Mouse (Mus musculus): ENCODE results near the gene Mmp15. TPM values are rescaled to one million over a fixed set of nuclear protein-coding genes. Genes with fewer than 3 reads are reported as not detected.
"Not testable (repeated sequence)": the region's sequence is repeated elsewhere in the genome, so short reads cannot be mapped to it uniquely, and the experiment has no call there.

The Mmp15 gene
- polyA plus RNA-seq, 1 experiment from 2014 or later, result 13.0 TPM

DNA sequence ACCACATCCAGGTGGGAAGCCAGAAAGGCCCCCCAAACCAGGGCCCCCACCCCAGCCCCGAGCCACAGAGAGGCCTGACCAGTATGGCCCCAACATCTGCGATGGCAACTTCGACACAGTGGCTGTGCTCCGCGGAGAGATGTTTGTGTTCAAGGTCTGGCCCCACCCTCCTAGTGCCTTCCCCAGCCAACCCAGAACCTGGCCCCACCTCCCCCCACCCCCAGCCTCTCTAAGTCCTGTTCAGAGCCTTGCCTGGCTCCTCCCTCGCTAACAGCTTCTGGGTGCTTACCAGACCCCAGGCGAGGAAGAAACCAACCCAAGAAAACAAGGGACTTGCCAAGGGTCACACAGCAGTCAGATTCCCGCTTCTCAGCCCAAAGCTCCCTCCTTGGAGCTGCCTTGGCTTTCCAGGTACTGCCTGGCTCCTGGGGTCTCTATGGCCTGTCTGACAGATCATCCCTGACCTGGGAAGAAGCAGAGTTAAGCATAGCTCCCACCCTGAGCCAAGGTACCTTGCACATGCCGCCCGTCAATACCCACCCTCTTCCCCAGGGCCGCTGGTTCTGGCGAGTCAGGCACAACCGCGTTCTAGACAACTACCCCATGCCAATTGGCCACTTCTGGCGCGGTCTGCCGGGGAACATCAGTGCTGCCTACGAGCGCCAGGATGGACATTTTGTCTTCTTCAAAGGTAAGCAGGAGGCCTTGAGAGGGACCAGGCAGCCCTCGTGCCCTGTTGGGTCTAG is 17.7 kb downstream of the Mmp15 start:
- no peak overlapping the region for H3K9ac ChIP-seq (ENCODE audit: low read depth, low read length)
- ATAC-seq (ENCODE audit: low FRiP score) (no peak), DNase-seq (ENCODE audit: low spot score) (no peak)
- no peak overlapping the region for H3K4me3 ChIP-seq (ENCODE audit: low read depth, low read length)
- H3K4me2 ChIP-seq (replicated peaks; ENCODE audit: low read depth, low read length), result 0 out of 2 replicates have a peak overlapping the region, but pooled peaks have one; percentile 17
- H3K27me3 ChIP-seq (ENCODE audit: control insufficient read depth, insufficient read depth, low read length), result no peaks in the 10 kb centered on the region
- H3K36me3 ChIP-seq (ENCODE audit: control insufficient read depth, insufficient read depth, low read length), result peaks cover 10% of the 10 kb centered on the region
- no peaks in the 10 kb centered on the region for H3K9me3 ChIP-seq (ENCODE audit: control insufficient read depth, low read length)
- H3K27ac ChIP-seq (ENCODE audit: low read depth, low read length), result no peak overlapping the region
- H3K4me1 ChIP-seq (replicated peaks; ENCODE audit: control insufficient read depth, insufficient read depth, low read length), result no peaks in the 10 kb centered on the region
- 55% methylated on average over 20 of the region's 20 CpGs for WGBS

DNA sequence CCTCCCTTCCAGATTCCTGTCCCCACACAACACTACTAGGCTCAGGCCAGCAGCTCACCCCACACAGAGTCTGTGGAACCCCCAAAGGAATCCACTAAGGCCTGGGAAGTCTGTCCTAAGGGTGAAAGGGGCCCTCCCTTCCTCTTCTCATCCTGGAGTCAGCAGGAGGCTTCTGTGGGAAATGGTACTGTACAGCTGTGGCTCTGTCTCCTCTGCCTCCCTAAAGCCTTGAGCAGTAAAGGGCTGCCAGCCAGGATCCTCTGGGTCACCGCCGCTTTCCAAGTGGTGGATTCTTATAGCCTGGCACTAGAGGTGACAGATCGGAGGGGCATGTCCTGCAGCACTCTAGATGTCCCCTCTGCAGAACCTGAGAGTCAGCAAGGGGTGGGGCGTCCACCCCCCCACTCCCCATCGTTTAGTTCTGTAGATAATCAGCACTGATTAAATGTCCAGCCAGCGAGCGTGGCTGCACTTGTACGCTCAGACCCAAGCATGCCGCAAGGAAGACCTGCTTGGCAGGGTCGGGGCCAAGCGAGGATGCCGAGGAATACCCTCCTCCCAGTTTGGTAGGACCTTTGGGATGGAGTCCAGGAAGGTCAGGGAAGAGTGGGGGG is 21.4 kb downstream of the Mmp15 start:
- Histone ChIP-seq H3K9me3 (ENCODE audit: control insufficient read depth, low read length) (no peaks in the 10 kb centered on the region), H3K9ac (ENCODE audit: low read depth, low read length) (no peak overlapping the region), H3K36me3 (ENCODE audit: control insufficient read depth, insufficient read depth, low read length) (peaks cover 10% of the 10 kb centered on the region), H3K4me3 (ENCODE audit: low read depth, low read length) (no peak overlapping the region), H3K4me2 (replicated peaks; ENCODE audit: low read depth, low read length) (no peak overlapping the region), H3K27ac (ENCODE audit: low read depth, low read length) (no peak overlapping the region), H3K27me3 (ENCODE audit: control insufficient read depth, insufficient read depth, low read length) (no peaks in the 10 kb centered on the region), H3K4me1 (replicated peaks; ENCODE audit: control insufficient read depth, insufficient read depth, low read length) (no peaks in the 10 kb centered on the region)
- DNase-seq (ENCODE audit: low spot score) (no peak), ATAC-seq (ENCODE audit: low FRiP score) (no peak)
- WGBS, result 84% methylated on average over 12 of the region's 12 CpGs

GRCm38 (mm10) chr8:95374429-95374828 is 22.4 kb downstream of the Mmp15 start:
- DNase-seq (ENCODE audit: low spot score) (no peak), ATAC-seq (ENCODE audit: low FRiP score) (no peak)
- H3K4me2 ChIP-seq (replicated peaks; ENCODE audit: low read depth, low read length), result no peak overlapping the region
- no peak overlapping the region for H3K9ac ChIP-seq (ENCODE audit: low read depth, low read length)
- no peak overlapping the region for H3K4me3 ChIP-seq (ENCODE audit: low read depth, low read length)
- no peaks in the 10 kb centered on the region for H3K4me1 ChIP-seq (replicated peaks; ENCODE audit: control insufficient read depth, insufficient read depth, low read length)
- H3K36me3 ChIP-seq (ENCODE audit: control insufficient read depth, insufficient read depth, low read length), result peaks cover 8% of the 10 kb centered on the region
- H3K27me3 ChIP-seq (ENCODE audit: control insufficient read depth, insufficient read depth, low read length), result no peaks in the 10 kb centered on the region
- H3K27ac ChIP-seq (ENCODE audit: low read depth, low read length), result no peak overlapping the region
- H3K9me3 ChIP-seq (ENCODE audit: control insufficient read depth, low read length), result no peaks in the 10 kb centered on the region
- WGBS, result 79% methylated on average over 3 of the region's 3 CpGs

DNA sequence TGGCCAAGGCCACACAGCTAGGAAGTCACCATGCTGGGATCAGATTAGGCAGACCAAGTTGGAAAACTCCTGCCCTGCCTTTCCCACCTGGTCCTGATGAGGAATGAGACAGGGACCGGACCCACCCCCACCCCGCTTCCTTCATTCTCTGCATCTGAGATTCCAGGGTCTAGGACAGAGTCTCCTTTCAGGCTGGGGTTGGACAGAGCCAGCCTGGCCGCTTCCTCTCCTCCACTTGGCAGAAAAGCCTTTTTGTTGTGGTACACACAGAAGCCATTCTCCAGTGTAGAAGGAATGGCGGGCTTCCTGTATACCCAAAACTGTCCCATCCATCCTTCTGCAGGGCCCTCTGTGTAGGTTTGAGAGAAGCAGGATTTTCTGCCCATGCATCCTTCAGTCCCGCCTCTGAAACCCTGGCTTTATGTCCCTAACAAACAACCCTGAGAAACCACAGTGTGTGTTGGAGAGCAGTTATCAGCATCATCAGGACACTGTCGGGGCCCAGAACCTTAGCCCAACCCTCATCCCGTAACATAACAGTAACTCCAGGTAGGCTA is 23.4 kb downstream of the Mmp15 start:
- H3K9me3 ChIP-seq (ENCODE audit: control insufficient read depth, low read length), result no peaks in the 10 kb centered on the region
- DNase-seq (ENCODE audit: low spot score), result no peak

GRCm38 (mm10) chr8:95376309-95376999 is 24.4 kb downstream of the Mmp15 start:
- Histone ChIP-seq H3K4me3 (ENCODE audit: low read depth, low read length) (no peak overlapping the region), H3K4me1 (replicated peaks; ENCODE audit: control insufficient read depth, insufficient read depth, low read length) (no peaks in the 10 kb centered on the region), H3K9ac (ENCODE audit: low read depth, low read length) (no peak overlapping the region), H3K27ac (ENCODE audit: low read depth, low read length) (no peak overlapping the region), H3K36me3 (ENCODE audit: control insufficient read depth, insufficient read depth, low read length) (peaks cover 3% of the 10 kb centered on the region; the same call in 1 of the 2 replicates), H3K4me2 (replicated peaks; ENCODE audit: low read depth, low read length) (no peak overlapping the region), H3K9me3 (ENCODE audit: control insufficient read depth, low read length) (no peaks in the 10 kb centered on the region), H3K27me3 (ENCODE audit: control insufficient read depth, insufficient read depth, low read length) (no peaks in the 10 kb centered on the region)
- 84% methylated on average over 12 of the region's 12 CpGs for WGBS
- no peak; the same call in 1 of the 2 replicates for ATAC-seq (ENCODE audit: low FRiP score)
- DNase-seq (ENCODE audit: low spot score), result no peak

More for the DNA sequence above, 23.4 kb downstream of the Mmp15 start:
- Histone ChIP-seq H3K9ac (ENCODE audit: low read depth, low read length) (no peak overlapping the region), H3K27me3 (ENCODE audit: control insufficient read depth, insufficient read depth, low read length) (no peaks in the 10 kb centered on the region), H3K4me1 (replicated peaks; ENCODE audit: control insufficient read depth, insufficient read depth, low read length) (no peaks in the 10 kb centered on the region), H3K36me3 (ENCODE audit: control insufficient read depth, insufficient read depth, low read length) (peaks cover 3% of the 10 kb centered on the region; the same call in 1 of the 2 replicates), H3K4me2 (replicated peaks; ENCODE audit: low read depth, low read length) (no peak overlapping the region), H3K4me3 (ENCODE audit: low read depth, low read length) (no peak overlapping the region), H3K27ac (ENCODE audit: low read depth, low read length) (no peak overlapping the region)
- WGBS, result 87% methylated on average over 7 of the region's 7 CpGs
- no peak for ATAC-seq (ENCODE audit: low FRiP score)

DNA sequence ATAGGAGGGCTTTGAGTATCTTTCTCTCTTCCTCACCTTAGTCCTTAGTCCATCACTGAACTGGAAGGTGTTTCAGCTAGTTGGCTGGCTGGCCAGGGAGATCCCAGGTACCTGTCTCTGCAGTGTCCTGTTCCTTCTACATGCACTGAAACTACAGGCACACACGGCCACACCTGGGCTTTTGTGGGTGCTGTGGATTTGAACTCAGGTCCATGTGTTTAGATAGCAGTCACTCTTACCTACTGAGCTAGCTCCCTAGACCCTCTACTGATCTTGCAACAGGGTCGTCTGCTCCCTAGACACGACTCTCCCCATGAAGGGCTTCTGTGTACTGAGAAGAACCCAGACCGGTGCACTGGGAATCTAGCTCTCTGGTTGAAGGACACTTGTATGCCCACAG is 25.0 kb downstream of the Mmp15 start:
- H3K27me3 ChIP-seq (ENCODE audit: control insufficient read depth, insufficient read depth, low read length), result no peaks in the 10 kb centered on the region
- no peak overlapping the region for H3K27ac ChIP-seq (ENCODE audit: low read depth, low read length)
- H3K36me3 ChIP-seq (ENCODE audit: control insufficient read depth, insufficient read depth, low read length), result 0 out of 2 replicates have a peak, but pooled peaks cover 3% of the 10 kb centered on the region
- no peak for ATAC-seq (ENCODE audit: low FRiP score)
- H3K9me3 ChIP-seq (ENCODE audit: control insufficient read depth, low read length), result no peaks in the 10 kb centered on the region
- H3K9ac ChIP-seq (ENCODE audit: low read depth, low read length), result no peak overlapping the region
- no peak overlapping the region for H3K4me3 ChIP-seq (ENCODE audit: low read depth, low read length)
- WGBS, result 83% methylated on average over 4 of the region's 4 CpGs
- no peaks in the 10 kb centered on the region for H3K4me1 ChIP-seq (replicated peaks; ENCODE audit: control insufficient read depth, insufficient read depth, low read length)
- no peak overlapping the region for H3K4me2 ChIP-seq (replicated peaks; ENCODE audit: low read depth, low read length)
- no peak for DNase-seq (ENCODE audit: low spot score)

GRCm38 (mm10) chr8:95377863-95378291 is 25.8 kb downstream of the Mmp15 start:
- Histone ChIP-seq H3K9me3 (ENCODE audit: control insufficient read depth, low read length) (no peaks in the 10 kb centered on the region), H3K36me3 (ENCODE audit: control insufficient read depth, insufficient read depth, low read length) (no peaks in the 10 kb centered on the region), H3K27me3 (ENCODE audit: control insufficient read depth, insufficient read depth, low read length) (no peaks in the 10 kb centered on the region), H3K4me2 (replicated peaks; ENCODE audit: low read depth, low read length) (no peak overlapping the region), H3K9ac (ENCODE audit: low read depth, low read length) (no peak overlapping the region), H3K4me3 (ENCODE audit: low read depth, low read length) (no peak overlapping the region), H3K4me1 (replicated peaks; ENCODE audit: control insufficient read depth, insufficient read depth, low read length) (no peaks in the 10 kb centered on the region), H3K27ac (ENCODE audit: low read depth, low read length) (no peak overlapping the region)
- ATAC-seq (ENCODE audit: low FRiP score) (no peak), DNase-seq (ENCODE audit: low spot score) (no peak)
- 56% methylated on average over 7 of the region's 7 CpGs for WGBS

GRCm38 (mm10) chr8:95378928-95379327 is 26.9 kb downstream of the Mmp15 start:
- H3K4me1 ChIP-seq (replicated peaks; ENCODE audit: control insufficient read depth, insufficient read depth, low read length); H3K9ac ChIP-seq (ENCODE audit: low read depth, low read length); H3K27ac ChIP-seq (ENCODE audit: low read depth, low read length); H3K4me3 ChIP-seq (ENCODE audit: low read depth, low read length); H3K4me2 ChIP-seq (replicated peaks; ENCODE audit: low read depth, low read length); H3K9me3 ChIP-seq (ENCODE audit: control insufficient read depth, low read length); ATAC-seq (ENCODE audit: low FRiP score); H3K36me3 ChIP-seq (ENCODE audit: control insufficient read depth, insufficient read depth, low read length); H3K27me3 ChIP-seq (ENCODE audit: control insufficient read depth, insufficient read depth, low read length); DNase-seq (ENCODE audit: low spot score): not testable (repeated sequence)
- 97% methylated on average over 11 of the region's 11 CpGs for WGBS

Data from hindbrain, embryonic 11.5 days (tissue).